Mouse (Mus musculus) c-Kit-positive CD71-positive TER-119-positive erythroid progenitor cells, embryonic 14.5 days (primary cell): ENCODE data around the gene Phldb1.

Experiments used
- DNase-seq: peaks from one replicate; pipeline ENCODE4 v3.0.0-alpha.2; 2013; ENCODE audit warnings: low spot score

Phldb1 gene

DNA sequence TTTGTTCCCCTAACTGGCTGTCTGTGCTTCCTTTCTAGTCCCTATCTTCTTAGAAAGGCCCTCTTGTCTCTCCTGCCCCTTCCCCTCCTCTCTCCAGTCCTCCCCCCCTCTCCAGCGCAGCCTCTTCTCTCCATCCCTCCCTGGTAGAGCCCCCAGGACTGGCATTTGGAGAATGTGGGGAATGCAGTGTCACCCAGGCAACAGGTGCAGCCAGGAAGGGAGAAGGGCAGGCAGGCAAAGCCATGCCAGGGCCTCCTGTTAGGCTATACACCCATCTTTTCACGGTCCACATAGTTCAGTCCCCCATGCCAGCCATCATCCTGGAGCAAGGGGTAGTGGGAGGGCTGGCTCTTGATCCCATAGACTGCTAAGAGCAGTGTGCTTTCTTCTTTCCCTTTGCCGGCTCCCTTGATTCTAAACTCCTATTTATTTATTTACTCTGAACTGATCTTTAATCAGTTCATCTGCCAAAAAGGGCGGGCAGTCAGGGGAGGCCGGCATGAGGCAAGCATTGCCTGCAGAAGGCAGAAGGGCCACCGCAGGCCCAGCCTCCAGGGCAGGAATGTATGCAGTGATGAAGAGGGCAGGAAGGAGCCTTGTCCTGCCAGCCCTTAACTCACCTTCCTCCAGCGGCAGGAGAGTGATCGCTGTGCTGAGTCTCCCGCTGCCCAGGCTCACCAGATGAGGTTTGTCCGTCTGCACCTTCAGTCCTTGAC is 8.4 kb downstream of the Phldb1 start:
- DNase-seq, result no peak

- DNase-seq, result no peak
Observed at GRCm38 (mm10) chr9:44724665-44725064, 10.3 kb downstream of the Phldb1 start.

DNA sequence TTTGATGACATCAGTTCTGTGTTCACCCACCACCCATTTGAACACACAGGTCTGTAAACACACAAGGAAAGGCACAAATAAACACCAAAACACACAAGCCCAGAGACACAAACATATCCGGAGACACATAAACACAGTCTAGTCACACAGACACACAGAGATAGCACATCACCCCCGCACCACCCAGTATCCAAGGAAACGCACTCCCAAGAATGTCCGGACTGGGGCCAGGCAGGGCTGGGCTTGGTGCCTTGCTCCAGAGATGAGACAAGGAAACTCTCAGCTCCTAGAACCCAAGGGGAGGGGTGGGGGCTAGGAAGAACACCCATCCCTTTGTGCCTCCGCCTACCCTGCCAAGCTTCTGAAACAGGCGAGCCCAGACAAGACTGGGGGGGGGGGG is 10.8 kb downstream of the Phldb1 start:
- no peak for DNase-seq

DNA sequence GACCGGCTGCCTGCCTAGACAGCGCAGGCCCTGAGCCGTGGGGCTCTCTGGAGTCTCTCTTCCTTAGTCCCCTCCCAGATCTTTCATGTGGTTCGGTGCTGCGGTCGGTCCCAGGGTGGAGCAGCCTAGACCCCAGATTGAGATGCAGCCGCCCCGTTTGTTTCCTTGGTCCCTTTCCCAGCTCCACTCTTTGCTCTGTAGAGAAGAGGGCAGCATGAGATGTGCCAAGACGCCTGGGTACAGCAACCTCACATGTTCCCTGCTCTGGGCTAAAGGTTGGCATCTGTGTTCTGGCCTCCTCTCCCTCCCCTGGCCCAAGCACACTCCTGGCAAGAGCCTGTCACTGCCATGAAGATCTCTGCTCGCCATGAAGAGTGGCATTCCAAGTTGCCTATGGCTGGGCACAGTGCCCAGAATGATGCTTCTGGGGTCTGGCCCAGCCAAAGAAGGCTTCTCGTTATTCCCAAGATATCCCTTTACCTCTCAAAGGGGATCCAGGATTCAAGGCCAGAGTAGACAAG is 11.4 kb downstream of the Phldb1 start:
- no peak for DNase-seq

DNA sequence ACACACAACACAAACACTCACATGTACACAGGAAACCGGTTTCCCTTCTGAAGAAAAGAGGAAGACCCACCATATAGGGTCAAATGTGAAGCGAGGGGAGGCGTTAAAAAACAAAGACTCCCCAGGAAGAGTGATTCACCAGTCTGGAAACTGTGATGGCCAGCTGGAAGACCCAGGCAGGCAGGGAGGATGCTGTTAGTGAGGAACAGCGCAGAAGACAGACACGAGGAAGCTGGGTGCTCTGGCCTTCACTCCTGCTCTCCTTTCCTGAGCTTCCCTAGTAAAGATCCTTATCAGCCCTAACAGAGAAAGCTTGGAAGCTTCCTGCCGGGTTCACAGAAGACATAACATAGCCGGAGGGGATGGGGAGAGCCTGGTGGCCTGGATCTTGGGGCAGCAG is 12.0 kb downstream of the Phldb1 start:
- no peak for DNase-seq

- DNase-seq, result no peak
Observed at GRCm38 (mm10) chr9:44722575-44722974, 12.4 kb downstream of the Phldb1 start.

GRCm38 (mm10) chr9:44721877-44722186 is 13.2 kb downstream of the Phldb1 start:
- no peak for DNase-seq

- peak; percentile 42 for DNase-seq
Observed at GRCm38 (mm10) chr9:44721154-44721876, 13.7 kb downstream of the Phldb1 start.

GRCm38 (mm10) chr9:44720358-44721153 is 14.4 kb downstream of the Phldb1 start:
- no peak for DNase-seq

DNA sequence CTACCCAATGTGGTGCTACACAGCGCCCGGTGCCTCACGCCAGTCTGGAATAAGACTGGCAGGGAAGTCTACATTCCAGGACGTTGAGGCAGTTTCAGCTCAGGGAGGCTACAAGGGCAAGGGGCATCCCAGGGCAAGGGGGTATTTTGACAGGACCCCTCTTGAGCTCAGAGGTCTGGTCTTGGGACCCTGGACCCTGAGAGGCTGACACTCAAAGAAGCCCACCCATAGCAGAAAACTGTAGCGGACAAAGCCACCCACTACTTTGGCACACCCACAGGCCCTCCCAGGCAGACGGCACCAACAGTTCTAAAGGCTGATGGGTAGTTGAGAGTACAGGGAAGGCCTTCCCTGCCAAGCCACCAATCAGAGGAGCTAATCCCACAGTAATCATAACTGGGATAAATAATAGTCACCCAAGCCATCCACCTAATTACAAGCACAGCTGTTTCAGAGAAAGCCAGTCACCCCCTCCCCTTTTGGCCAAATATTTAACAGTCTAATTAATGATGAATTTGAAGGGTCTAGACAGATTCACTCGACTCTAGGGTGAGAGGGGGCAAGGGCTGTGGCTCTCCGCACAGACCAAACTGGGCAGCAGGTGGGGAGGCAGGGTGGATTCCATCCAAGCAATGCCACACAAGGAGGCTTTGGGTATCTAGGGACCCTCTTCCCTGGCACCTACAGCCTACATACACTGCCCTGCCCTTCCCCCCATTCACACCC is 15.2 kb downstream of the Phldb1 start:
- no peak for DNase-seq

DNA sequence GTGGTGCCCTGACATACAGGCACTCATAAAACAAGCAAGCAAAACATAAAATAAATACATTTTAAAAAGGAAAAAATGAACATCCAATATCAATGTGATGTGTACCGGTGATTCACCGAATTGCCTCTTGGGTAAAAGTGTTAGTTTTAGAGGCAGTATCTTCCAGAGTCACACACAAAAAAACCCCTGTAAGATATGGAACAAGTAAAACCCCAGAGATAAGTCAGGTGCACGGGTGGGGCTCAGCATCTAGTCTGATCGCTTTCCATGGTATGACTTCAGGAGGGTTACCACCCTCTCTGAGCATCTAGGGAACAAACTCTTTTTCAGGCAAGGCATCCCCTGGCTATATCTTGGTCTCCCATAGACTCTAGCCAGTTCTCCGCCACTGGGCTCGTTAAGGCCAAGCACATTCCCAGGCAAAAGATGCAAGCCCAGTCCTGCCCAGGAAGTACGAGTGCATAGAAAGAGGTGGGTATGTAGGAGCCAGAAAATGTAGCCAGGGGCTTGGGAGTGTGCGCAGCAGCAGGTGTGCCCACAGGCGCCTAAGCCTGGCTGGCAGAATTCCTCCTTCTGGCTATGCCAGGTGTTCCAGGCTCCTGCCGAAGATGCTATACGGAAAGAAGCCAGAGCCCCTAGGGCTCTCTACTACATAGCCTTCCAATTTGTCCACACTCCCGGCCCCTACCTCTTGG is 15.9 kb downstream of the Phldb1 start:
- DNase-seq, result no peak

GRCm38 (mm10) chr9:44717822-44718242 is 17.2 kb downstream of the Phldb1 start:
- DNase-seq, result no peak

- DNase-seq, result no peak
Observed at GRCm38 (mm10) chr9:44716997-44717821, 17.8 kb downstream of the Phldb1 start.

DNA sequence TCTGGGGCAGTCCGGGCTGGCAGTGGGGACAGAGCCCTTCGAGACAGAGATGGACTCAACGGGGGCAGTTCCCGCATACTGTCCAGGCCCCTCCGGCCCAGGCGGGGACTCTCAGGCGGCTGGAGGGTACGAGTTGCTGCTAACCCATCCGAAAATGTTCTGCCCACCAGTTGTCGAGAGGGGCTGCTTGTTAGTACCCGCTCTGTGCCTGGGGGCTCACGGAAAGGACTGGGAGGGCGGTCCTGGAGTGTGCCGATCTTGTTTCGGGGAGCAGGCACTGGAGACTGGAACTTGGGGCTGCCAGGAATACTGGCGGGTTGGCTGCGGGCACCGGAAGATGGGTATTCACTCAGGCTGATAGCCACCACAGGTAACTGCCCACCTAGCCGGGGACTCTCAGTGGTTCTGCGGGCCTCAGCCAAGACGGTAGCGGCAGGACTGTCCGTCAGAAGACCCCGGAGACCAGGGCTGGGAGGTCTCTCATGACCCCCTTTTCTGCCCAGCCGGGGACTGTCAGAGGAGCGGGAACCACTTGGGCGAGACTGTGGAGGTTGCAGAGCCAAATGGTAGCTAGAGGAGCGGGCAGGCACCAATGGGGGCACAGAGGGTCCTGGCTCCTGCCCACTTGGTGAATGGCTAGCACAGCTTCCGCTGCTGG is 19.2 kb downstream of the Phldb1 start:
- no peak for DNase-seq

DNA sequence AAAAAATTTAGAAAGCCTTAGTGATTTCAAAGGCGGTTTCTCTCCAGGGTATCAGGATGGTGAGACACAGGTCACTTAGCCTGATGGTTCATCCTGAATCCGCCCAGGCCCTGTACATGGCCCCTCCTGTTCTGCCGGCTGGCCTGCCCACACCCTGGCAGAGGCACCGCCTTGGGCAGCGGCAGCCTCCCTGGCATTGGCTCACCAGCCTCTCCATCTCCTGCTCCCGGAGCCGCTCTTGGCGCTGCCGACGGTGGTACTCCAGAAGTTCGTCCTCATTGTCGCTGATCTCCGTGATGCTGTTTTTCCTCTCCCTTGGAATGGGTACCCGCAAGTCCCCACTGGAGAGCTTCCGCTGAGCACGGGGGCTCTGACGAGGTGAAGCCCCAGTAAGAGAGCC is 19.9 kb downstream of the Phldb1 start:
- no peak for DNase-seq

- no peak for DNase-seq
Observed at GRCm38 (mm10) chr9:44713574-44713973, 21.4 kb downstream of the Phldb1 start.

DNA sequence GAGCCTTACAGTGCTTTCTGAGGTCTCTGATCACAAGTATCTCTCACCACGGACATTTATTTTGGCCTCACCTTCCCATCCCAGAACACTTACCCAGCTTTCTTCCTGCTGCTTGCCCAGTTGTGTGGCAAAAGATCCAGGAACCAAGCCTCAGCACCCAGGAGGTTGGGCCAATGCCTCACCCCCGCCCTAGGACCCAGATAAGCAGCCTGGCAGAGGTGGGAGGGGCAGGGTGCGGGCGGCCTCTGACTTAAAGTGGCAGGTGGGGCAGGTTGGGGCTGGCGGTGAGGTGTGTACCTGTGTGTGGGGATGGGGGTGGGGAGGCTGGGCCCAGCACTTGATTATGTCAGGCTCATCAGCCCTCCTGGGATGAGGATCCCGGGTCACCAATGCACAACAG is 21.9 kb downstream of the Phldb1 start:
- no peak for DNase-seq

DNA sequence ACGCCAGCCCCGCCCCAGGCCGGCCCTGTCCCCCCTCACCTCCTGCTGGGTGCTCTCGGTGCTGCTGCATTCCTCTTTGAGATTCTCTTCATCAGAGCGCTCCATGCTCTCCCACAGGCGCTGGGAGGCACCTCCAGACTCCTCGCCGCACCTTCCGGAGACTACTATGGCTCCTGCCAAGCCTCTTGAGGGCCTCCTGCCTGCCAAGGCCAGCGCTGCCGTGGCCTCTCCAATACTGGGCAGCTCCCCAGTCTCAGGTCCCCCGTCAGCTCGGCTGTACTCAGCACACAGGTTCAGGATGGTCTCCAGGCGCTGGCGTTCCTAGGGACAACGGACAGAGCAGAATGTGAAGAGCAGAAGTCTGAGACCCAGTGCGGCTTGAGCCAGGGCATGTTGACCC is 23.4 kb downstream of the Phldb1 start:
- no peak for DNase-seq

DNA sequence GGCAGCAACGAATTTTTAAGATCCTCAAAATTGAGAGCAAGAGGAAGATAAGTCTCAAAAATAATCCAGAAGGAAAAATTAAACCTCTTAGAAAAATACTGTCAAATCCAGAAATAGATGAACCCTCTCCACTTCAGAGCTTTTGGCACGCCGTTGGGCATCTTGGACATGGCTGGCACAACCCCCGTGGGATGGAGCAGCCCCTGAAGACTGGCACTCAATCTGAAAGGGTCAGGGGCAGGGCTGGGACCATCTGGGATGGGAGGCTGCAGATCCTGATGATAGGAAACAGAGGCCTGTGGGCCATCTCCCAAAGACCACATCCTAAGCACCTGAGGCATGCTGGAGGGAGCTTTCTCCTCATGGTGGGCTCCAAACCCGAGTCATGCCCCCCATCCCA is 24.8 kb downstream of the Phldb1 start:
- no peak for DNase-seq

- no peak for DNase-seq
Observed at GRCm38 (mm10) chr9:44709600-44709999, 25.4 kb downstream of the Phldb1 start.
